ENCODE assay signal across 8 mouse cellular contexts in genomic region chr15:80705828-80706549, GRCm38 (mm10). TPM values are rescaled to one million over a fixed set of nuclear protein-coding genes. Genes with fewer than 3 reads are reported as not detected.
DNase-seq lines count a peak whose midpoint lies in the region; ATAC-seq lines count a peak whose summit lies in the region.

No protein-coding gene starts in this region.

- H3K27me3 ChIP-seq in heart, embryonic 14.5 days (ENCODE audit: control insufficient read depth, insufficient read depth, low read length) = no peaks in the 10 kb centered on the region
- no peaks in the 10 kb centered on the region for H3K27me3 ChIP-seq in liver, embryonic 16.5 days (ENCODE audit: control insufficient read depth, insufficient read depth, low read depth, low read length)

- no peaks in the 10 kb centered on the region for H3K36me3 ChIP-seq in heart, embryonic 14.5 days (ENCODE audit: control insufficient read depth, insufficient read depth, low read length)
- H3K36me3 ChIP-seq in liver, embryonic 16.5 days (ENCODE audit: control insufficient read depth, insufficient read depth) = no peaks in the 10 kb centered on the region

- peak overlapping the region; percentile 67 for H3K4me2 ChIP-seq in heart, embryonic 14.5 days (ENCODE audit: low read length)
- peak overlapping the region; percentile 60 for H3K4me2 ChIP-seq in liver, embryonic 16.5 days (ENCODE audit: low read depth, low read length)

- 21% methylated on average over 18 of the region's 18 CpGs for WGBS in heart, embryonic 14.5 days
- 27% methylated on average over 18 of the region's 18 CpGs for WGBS in liver, embryonic 16.5 days (ENCODE audit: insufficient replicate concordance)

- no peaks in the 10 kb centered on the region for H3K9me3 ChIP-seq in heart, embryonic 14.5 days (ENCODE audit: control insufficient read depth, low read length)
- H3K9me3 ChIP-seq in liver, embryonic 16.5 days (replicated peaks; ENCODE audit: control insufficient read depth, low read length) = no peaks in the 10 kb centered on the region

- peak overlapping the region in 1 of 2 experiments; percentile 79; a peak in 2 of 4 replicates for H3K27ac ChIP-seq in heart, embryonic 14.5 days (replicated peaks in 1 of 2; ENCODE audit: control insufficient read depth in 1 of 2, insufficient read depth in 1 of 2, low read depth in 2 of 2, low read length in 2 of 2)
- H3K27ac ChIP-seq in liver, embryonic 16.5 days (ENCODE audit: low read length) = peak overlapping the region; percentile 15; the same call in 1 of the 2 replicates

- peak; percentile 63 to 68 for DNase-seq in CD8-positive naive resting alpha-beta T cell, adult 2 months (ENCODE audit: low read depth in 2 of 2, low spot score in 2 of 2)
- peak; percentile 94 for DNase-seq in brain, adult 2 months (ENCODE audit: low read depth, low spot score)
- DNase-seq in kidney, postnatal 14 days = peak; percentile 88
- peak; percentile 70 for DNase-seq in ovary, postnatal 10 days (ENCODE audit: low spot score)
- peak; percentile 72 for DNase-seq in thymus, postnatal 0 days (ENCODE audit: low spot score)

- peaks cover 18 to 32% of the 10 kb centered on the region in 2 experiments for H3K4me1 ChIP-seq in heart, embryonic 14.5 days (ENCODE audit: control insufficient read depth in 2 of 2, insufficient read depth in 2 of 2, low read length in 2 of 2)
- peaks cover 22% of the 10 kb centered on the region for H3K4me1 ChIP-seq in liver, embryonic 16.5 days (ENCODE audit: control insufficient read depth, low read depth, low read length)

- ATAC-seq in erythroid progenitor cell, adult 5-6 weeks (replicated peaks; ENCODE audit: low FRiP score, poor library complexity, severe bottlenecking) = 0 out of 2 replicates have a peak, but pooled peaks have one; percentile 22
- no peak for ATAC-seq in heart, embryonic 14.5 days (ENCODE audit: insufficient number of reproducible peaks, insufficient read depth, low FRiP score, low read depth)
- no peak for ATAC-seq in liver, embryonic 16.5 days (ENCODE audit: low read depth)

- peak overlapping the region; percentile 15 to 29; a peak in 3 of 4 replicates for H3K4me3 ChIP-seq in heart, embryonic 14.5 days (ENCODE audit: control insufficient read depth in 1 of 2, insufficient read depth in 1 of 2, low read depth in 1 of 2, low read length in 2 of 2)
- H3K4me3 ChIP-seq in liver, embryonic 16.5 days (ENCODE audit: low read depth, low read length) = peak overlapping the region; percentile 40

- H3K9ac ChIP-seq in heart, embryonic 14.5 days (ENCODE audit: low read length) = peak overlapping the region; percentile 38; the same call in 1 of the 2 replicates
- H3K9ac ChIP-seq in liver, embryonic 16.5 days (ENCODE audit: low read depth, low read length) = peak overlapping the region; percentile 4

RNA-seq across cellular contexts. Expression of gene Tnrc6b, which starts 5.1 kb away (rescaled TPM):
- total RNA-seq in erythroid progenitor cell, adult 5-6 weeks (2015; ENCODE audit: low replicate concordance) = 113 and 187 TPM in 2 replicates
- 141 and 357 TPM in 2 replicates for total RNA-seq in erythroid progenitor cell, adult 5-6 weeks (2017; ENCODE audit: low replicate concordance)
- 15.4 and 17.0 TPM in 2 replicates for polyA plus RNA-seq in heart, embryonic 14.5 days (2014; fragmentation: Nextera tagmentation; extraction: Ambion mirVana)
- polyA plus RNA-seq in liver, embryonic 16.5 days (2015; fragmentation: Nextera tagmentation; extraction: Ambion mirVana) = 19.7 and 22.1 TPM in 2 replicates
- 16.2 and 23.9 TPM in 2 replicates for polyA plus RNA-seq in thymus, postnatal 0 days (2015; fragmentation: Nextera tagmentation; extraction: Ambion mirVana)

RNA-seq across cellular contexts. Expression of gene Fam83f, which starts 34.3 kb away (rescaled TPM):
- total RNA-seq in erythroid progenitor cell, adult 5-6 weeks (2015; ENCODE audit: low replicate concordance) = 1.1 TPM in 1 of 2 replicates, not detected in the other
- not detected in 2 replicates for total RNA-seq in erythroid progenitor cell, adult 5-6 weeks (2017; ENCODE audit: low replicate concordance)
- polyA plus RNA-seq in heart, embryonic 14.5 days (2014; fragmentation: Nextera tagmentation; extraction: Ambion mirVana) = 0.07 TPM in 2 replicates
- 4.5 and 6.0 TPM in 2 replicates for polyA plus RNA-seq in liver, embryonic 16.5 days (2015; fragmentation: Nextera tagmentation; extraction: Ambion mirVana)
- polyA plus RNA-seq in thymus, postnatal 0 days (2015; fragmentation: Nextera tagmentation; extraction: Ambion mirVana) = 5.1 and 5.4 TPM in 2 replicates
